Mouse (Mus musculus): Measurements from ENCODE around the gene Glrx.

DNA sequence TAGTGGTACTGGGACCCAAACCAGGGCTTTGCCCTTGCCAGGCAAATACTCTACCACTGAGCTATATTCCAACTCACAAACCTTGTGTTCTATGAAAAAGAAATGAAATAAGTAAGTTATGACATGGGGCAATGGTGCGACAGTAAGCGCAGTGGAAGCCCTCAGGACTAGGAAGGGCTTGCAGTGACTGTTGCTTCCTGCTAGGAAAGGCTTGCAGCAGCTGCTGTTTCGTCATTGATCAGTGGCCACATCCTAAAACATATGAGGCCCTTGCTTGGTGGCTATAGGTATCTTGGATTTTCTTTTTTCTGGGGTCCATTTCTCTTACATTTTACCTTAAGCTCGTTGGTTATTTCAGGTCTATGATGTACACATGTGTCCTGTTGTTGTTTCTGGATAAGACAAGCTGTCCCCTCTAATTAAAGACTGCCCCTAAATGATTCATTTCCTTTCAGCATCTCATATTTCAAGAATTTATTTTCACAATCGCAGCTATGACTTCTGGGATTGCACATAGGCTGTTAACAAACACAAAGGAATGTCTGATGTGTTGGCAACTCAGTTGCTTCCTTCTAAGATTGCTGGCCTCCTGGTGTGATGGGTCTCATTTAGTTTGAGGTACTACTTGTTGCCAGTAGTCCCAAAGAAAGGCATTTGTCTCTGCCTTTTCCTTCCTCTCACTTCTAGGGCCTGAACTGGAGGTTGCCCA lies 14.9 kb upstream of the Glrx start:
- no peak for TF ChIP-seq CTCF (IDR thresholded peaks at IDR 0.05; ENCODE audit: borderline replicate concordance, extremely low read depth, insufficient read depth, insufficient read length)
- no peak for TF ChIP-seq POLR2A (IDR thresholded peaks at IDR 0.05; ENCODE audit: borderline replicate concordance, extremely low read depth, insufficient read depth, insufficient read length, poor library complexity, severe bottlenecking)

Data from brain, embryonic 14.5 days (tissue).